Mouse (Mus musculus) forebrain, embryonic 14.5 days (tissue): ENCODE results near the gene Abca15. TPM values are rescaled to one million over a fixed set of nuclear protein-coding genes. Genes with fewer than 3 reads are reported as not detected.

Source experiments
- ATAC-seq: fragments of 200-750 bp; cut with Nextera tagmentation; 2 replicates; pipeline ENCODE4 v1.8.0; 2017; ENCODE audit warnings: mild to moderate bottlenecking, moderate library complexity
- DNase-seq: peaks from one replicate; pipeline ENCODE4 v3.0.0-alpha.2; 2015; ENCODE audit warnings: low spot score
- H3K27ac ChIP-seq: fragments of 300-500 bp; sonication (generic); 2 replicates; pipeline ENCODE4 v1.5.1; 2014; ENCODE audit warnings: low read depth, mild to moderate bottlenecking, control low read depth, low read length, moderate library complexity
- H3K27me3 ChIP-seq: fragments of 300-500 bp; sonication (generic); replicated peaks from 2 replicates; pipeline ENCODE4 v1.6.1; 2014; ENCODE audit warnings: low read length, control low read depth, mixed read lengths; ENCODE audit not compliant: control insufficient read depth, insufficient read depth
- H3K36me3 ChIP-seq: fragments of 300-500 bp; sonication (generic); 2 replicates; pipeline ENCODE4 v1.6.1; 2014; ENCODE audit warnings: low read length, control low read depth; ENCODE audit not compliant: control insufficient read depth, insufficient read depth
- H3K4me1 ChIP-seq: fragments of 300-500 bp; sonication (generic); 2 replicates; pipeline ENCODE4 v1.6.1; 2014; ENCODE audit warnings: antibody characterized with exemption, low read length, control low read depth; ENCODE audit not compliant: control insufficient read depth, insufficient read depth
- H3K4me2 ChIP-seq: fragments of 300-500 bp; sonication (generic); 2 replicates; pipeline ENCODE4 v1.6.1; 2014; ENCODE audit warnings: mild to moderate bottlenecking, control low read depth, low read length
- H3K4me3 ChIP-seq: fragments of 300-500 bp; sonication (generic); 2 replicates; pipeline ENCODE4 v1.5.1; 2014; ENCODE audit warnings: low read depth, low read length, control low read depth
- H3K9ac ChIP-seq: fragments of 300-500 bp; sonication (generic); 2 replicates; pipeline ENCODE4 v1.6.1; 2014; ENCODE audit warnings: mild to moderate bottlenecking, low read length, control low read depth, moderate library complexity
- H3K9me3 ChIP-seq: fragments of 300-500 bp; sonication (generic); replicated peaks from 2 replicates; pipeline ENCODE4 v1.6.1; 2016; ENCODE audit warnings: low read length, control low read depth, mixed read lengths; ENCODE audit not compliant: control insufficient read depth
- WGBS: fragments of 180-500 bp; shearing (Covaris S2); extraction: QIAGEN DNeasy Blood & Tissue Kit; methylation state at CpG from one replicate; pipeline ENCODE4 v1.1.7; 2014; 5-methylcytosine and 5-hydroxymethylcytosine counted together
- polyA plus RNA-seq: library from polyadenylated mRNA; unstranded; fragments of >200 nt; fragmentation: Nextera tagmentation; extraction: Ambion mirVana; gene quantifications from 2 replicates; pipeline ENCODE4 v1.2.1, GENCODE M21; 2014

The Abca15 gene
- polyA plus RNA-seq, 1 experiment from 2014 or later, result not detected

- no peak overlapping the region for H3K4me2 ChIP-seq
- no peaks in the 10 kb centered on the region for H3K9me3 ChIP-seq
- H3K4me3 ChIP-seq, result no peak overlapping the region
- no peak overlapping the region for H3K9ac ChIP-seq
- DNase-seq (no peak), ATAC-seq (no peak)
- no peaks in the 10 kb centered on the region for H3K27me3 ChIP-seq
- WGBS, result 34% methylated on average over 3 of the region's 3 CpGs
- H3K4me1 ChIP-seq, result no peaks in the 10 kb centered on the region
- no peaks in the 10 kb centered on the region for H3K36me3 ChIP-seq
- H3K27ac ChIP-seq, result no peak overlapping the region
Observed at GRCm38 (mm10) chr7:120426625-120427024, 98.2 kb downstream of the Abca15 start.

- Histone ChIP-seq H3K4me1 (no peaks in the 10 kb centered on the region), H3K36me3 (no peaks in the 10 kb centered on the region), H3K9me3 (no peaks in the 10 kb centered on the region), H3K27me3 (no peaks in the 10 kb centered on the region), H3K4me2 (no peak overlapping the region), H3K9ac (no peak overlapping the region), H3K4me3 (no peak overlapping the region), H3K27ac (no peak overlapping the region)
- ATAC-seq (no peak), DNase-seq (no peak)
Observed at GRCm38 (mm10) chr7:120431464-120431863, 103.0 kb downstream of the Abca15 start.

Other genes with a start within 250 kb of the Abca15 start
- gene Dnah3, start 233.4 kb upstream of the Abca15 start, polyA plus RNA-seq, result 0.11 TPM in 1 of 2 replicates, not detected in the other
- gene Tmem159, start 226.3 kb upstream of the Abca15 start, polyA plus RNA-seq, result 6.8 and 7.1 TPM in 2 replicates
- not detected in 2 replicates for gene Zp2, start 183.4 kb upstream of the Abca15 start, polyA plus RNA-seq
- not detected in 2 replicates for gene Anks4b, start 154.8 kb upstream of the Abca15 start, polyA plus RNA-seq
- 31.2 and 35.1 TPM in 2 replicates for gene Crym, start 126.6 kb upstream of the Abca15 start, polyA plus RNA-seq
- gene Abca14, start 124.7 kb upstream of the Abca15 start, polyA plus RNA-seq, result not detected in 2 replicates
- gene Abca16, start 81.0 kb downstream of the Abca15 start, polyA plus RNA-seq, result not detected in 2 replicates